Mouse (Mus musculus): ENCODE measurements around the gene Vil1. TPM values are rescaled to one million over a fixed set of nuclear protein-coding genes. Genes with fewer than 3 reads are reported as not detected.
A peak's percentile ranks its signal among the peaks of the same experiment; 100 is the strongest.

Vil1 gene
- polyA plus RNA-seq, 1 experiment from 2014 or later, result 5.9 TPM

DNA sequence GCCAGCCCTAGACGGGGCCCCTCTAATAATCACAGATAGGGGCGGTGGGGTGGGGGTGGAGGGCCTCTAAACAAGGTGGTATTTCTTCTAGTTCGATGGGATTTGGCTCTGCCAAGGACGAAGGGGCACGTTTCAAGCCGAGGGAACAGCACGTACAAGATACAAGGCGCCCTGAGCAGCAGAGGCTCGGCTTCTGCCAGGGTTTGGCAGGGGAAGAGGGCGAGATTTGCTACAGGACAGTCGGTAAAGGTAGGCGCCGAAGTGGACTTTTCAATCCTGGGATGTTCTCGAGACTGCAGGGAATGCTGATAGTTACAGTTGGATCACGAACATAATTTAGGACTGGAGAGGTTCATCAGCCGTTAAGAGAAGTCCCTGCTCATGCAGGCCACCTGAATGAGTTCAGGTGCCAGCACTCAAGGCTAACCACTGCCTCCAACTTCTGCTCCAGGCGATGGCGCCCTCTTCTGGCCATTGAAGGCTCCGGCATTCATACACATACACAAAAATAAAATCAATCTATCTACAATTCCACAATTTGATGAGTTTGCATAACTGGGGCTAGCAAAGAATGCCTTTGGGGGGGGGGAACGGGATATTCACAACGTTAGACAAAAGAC, 18.8 kb upstream of the Vil1 start:
- peak overlapping the region; percentile 26 for H3K9ac ChIP-seq (replicated peaks; ENCODE audit: low read depth, low read length)
- H3K27ac ChIP-seq (ENCODE audit: low read length), result peak overlapping the region; percentile 99
- ATAC-seq (ENCODE audit: insufficient number of reproducible peaks, insufficient read depth, low FRiP score, low read depth), result no peak
- H3K4me3 ChIP-seq (ENCODE audit: low read depth, low read length), result peak overlapping the region; percentile 95
- no peaks in the 10 kb centered on the region for H3K27me3 ChIP-seq (ENCODE audit: control insufficient read depth, insufficient read depth, low read length)
- H3K9me3 ChIP-seq (ENCODE audit: control insufficient read depth, low read depth, low read length), result no peaks in the 10 kb centered on the region
- H3K36me3 ChIP-seq (ENCODE audit: control insufficient read depth, insufficient read depth, low read length), result peaks cover 20% of the 10 kb centered on the region
- peak overlapping the region; percentile 42 for H3K4me2 ChIP-seq (replicated peaks; ENCODE audit: low read depth, low read length)
- H3K4me1 ChIP-seq (ENCODE audit: control insufficient read depth, insufficient read depth, low read length), result peaks cover 33% of the 10 kb centered on the region; the same call in 1 of the 2 replicates
- WGBS, result 9% methylated on average over 21 of the region's 21 CpGs

DNA sequence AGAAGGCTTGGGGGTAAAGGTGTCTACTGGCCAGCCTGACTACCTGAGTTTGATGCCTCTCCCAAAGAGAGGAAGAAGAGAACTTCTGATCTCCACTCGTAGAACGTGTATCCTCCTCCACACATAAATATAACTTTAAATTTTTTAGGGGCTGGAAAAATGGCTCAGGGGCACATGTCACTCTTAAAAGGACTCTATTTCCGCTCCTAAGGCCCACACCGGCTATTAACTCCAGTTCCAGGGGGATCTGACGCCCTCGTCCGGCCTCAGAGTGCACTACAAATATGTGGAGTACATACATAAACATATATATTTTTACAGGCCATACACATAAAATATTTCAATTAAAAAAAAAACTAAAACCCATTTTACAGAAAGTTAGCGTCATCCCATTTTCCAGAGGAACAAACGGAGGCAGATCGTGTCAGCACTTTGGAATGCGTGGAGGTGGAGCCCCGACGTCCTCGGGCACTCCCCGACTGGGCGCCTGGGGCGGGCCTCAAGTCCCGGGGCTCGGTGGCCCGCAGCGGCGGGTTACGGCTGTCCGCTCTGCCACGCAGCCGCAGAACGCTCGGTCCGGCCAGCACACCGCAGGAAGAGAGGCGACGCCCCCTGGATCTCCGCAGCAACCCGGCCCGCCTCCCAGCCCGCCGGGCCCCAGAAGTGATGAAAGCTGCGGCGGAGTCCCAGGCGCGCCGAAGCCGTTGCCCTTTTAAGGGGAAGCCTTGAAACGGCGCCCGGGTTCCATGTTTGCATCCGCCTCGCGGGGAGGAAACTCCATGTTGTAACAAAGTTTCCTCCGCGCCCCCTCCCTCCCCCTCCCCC, 18.0 kb upstream of the Vil1 start, which contains the start of gene Ctdsp1:
Ctdsp1 (plus strand) TSS at position 586 of the 825 bp plus-strand sequence.
- Histone ChIP-seq H3K27ac (ENCODE audit: low read length) (peak within 1 kb of the TSS; percentile 99), H3K4me3 (ENCODE audit: low read depth, low read length) (peak within 1 kb of the TSS; percentile 95), H3K4me1 (ENCODE audit: control insufficient read depth, insufficient read depth, low read length) (peaks cover 33% of the 10 kb centered on the region; the same call in 1 of the 2 replicates), H3K9ac (replicated peaks; ENCODE audit: low read depth, low read length) (peak within 1 kb of the TSS; percentile 99), H3K9me3 (ENCODE audit: control insufficient read depth, low read depth, low read length) (no peaks in the 10 kb centered on the region), H3K36me3 (ENCODE audit: control insufficient read depth, insufficient read depth, low read length) (peaks cover 21% of the 10 kb centered on the region), H3K27me3 (ENCODE audit: control insufficient read depth, insufficient read depth, low read length) (no peaks in the 10 kb centered on the region), H3K4me2 (replicated peaks; ENCODE audit: low read depth, low read length) (peak within 1 kb of the TSS; percentile 92)
- peak; percentile 78 for ATAC-seq (ENCODE audit: insufficient number of reproducible peaks, insufficient read depth, low FRiP score, low read depth)
- 3% methylated on average over 49 of the region's 51 CpGs for WGBS

- Histone ChIP-seq H3K36me3 (ENCODE audit: control insufficient read depth, insufficient read depth, low read length) (peaks cover 21% of the 10 kb centered on the region), H3K4me3 (ENCODE audit: low read depth, low read length) (peak overlapping the region; percentile 95), H3K4me2 (replicated peaks; ENCODE audit: low read depth, low read length) (peak overlapping the region; percentile 92), H3K27me3 (ENCODE audit: control insufficient read depth, insufficient read depth, low read length) (no peaks in the 10 kb centered on the region), H3K9me3 (ENCODE audit: control insufficient read depth, low read depth, low read length) (no peaks in the 10 kb centered on the region), H3K9ac (replicated peaks; ENCODE audit: low read depth, low read length) (peak overlapping the region; percentile 99), H3K4me1 (ENCODE audit: control insufficient read depth, insufficient read depth, low read length) (peaks cover 33% of the 10 kb centered on the region; the same call in 1 of the 2 replicates), H3K27ac (ENCODE audit: low read length) (peak overlapping the region; percentile 99)
- ATAC-seq (ENCODE audit: insufficient number of reproducible peaks, insufficient read depth, low FRiP score, low read depth), result peak; percentile 19; the same call in 1 of the 2 replicates
- under 1% methylated on average over 53 of the region's 63 CpGs for WGBS
These were observed 17.2 kb upstream of the Vil1 start for GRCm38 (mm10) chr1:74391844-74392441.

DNA sequence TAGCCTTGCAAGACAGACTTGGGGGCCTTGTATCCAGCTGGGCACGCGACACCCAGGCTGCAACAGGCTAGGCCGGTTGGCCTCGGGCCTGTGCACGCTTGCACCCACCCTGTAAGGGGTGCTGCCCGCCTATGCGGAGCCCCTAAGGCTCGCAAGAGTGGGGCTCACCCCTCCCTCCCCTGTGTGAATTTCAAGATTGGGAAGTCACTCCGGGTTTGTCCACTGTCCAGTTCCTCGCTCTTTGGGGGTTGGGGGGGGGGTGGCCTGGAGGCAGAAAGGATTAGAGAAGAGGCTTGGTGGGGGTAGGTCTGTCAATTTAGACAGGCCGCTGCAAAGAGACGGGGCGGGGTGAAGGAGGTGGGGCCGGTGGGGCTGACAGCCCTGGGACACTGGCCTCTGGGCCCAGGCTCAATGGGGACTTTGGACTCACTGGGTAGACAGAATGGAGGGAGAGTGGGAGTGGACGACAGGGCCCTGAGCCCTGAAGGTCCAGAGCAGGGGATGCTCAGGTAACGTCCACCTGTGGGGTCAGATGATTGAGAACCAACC, 16.7 kb upstream of the Vil1 start:
- H3K9ac ChIP-seq (replicated peaks; ENCODE audit: low read depth, low read length), result peak overlapping the region; percentile 99
- peaks cover 21% of the 10 kb centered on the region for H3K36me3 ChIP-seq (ENCODE audit: control insufficient read depth, insufficient read depth, low read length)
- peak overlapping the region; percentile 99 for H3K27ac ChIP-seq (ENCODE audit: low read length)
- peak; percentile 2; the same call in 1 of the 2 replicates for ATAC-seq (ENCODE audit: insufficient number of reproducible peaks, insufficient read depth, low FRiP score, low read depth)
- peak overlapping the region; percentile 92 for H3K4me2 ChIP-seq (replicated peaks; ENCODE audit: low read depth, low read length)
- peak overlapping the region; percentile 95 for H3K4me3 ChIP-seq (ENCODE audit: low read depth, low read length)
- no peaks in the 10 kb centered on the region for H3K27me3 ChIP-seq (ENCODE audit: control insufficient read depth, insufficient read depth, low read length)
- H3K4me1 ChIP-seq (ENCODE audit: control insufficient read depth, insufficient read depth, low read length), result peaks cover 29% of the 10 kb centered on the region; the same call in 1 of the 2 replicates
- 2% methylated on average over 16 of the region's 16 CpGs for WGBS
- no peaks in the 10 kb centered on the region for H3K9me3 ChIP-seq (ENCODE audit: control insufficient read depth, low read depth, low read length)

DNA sequence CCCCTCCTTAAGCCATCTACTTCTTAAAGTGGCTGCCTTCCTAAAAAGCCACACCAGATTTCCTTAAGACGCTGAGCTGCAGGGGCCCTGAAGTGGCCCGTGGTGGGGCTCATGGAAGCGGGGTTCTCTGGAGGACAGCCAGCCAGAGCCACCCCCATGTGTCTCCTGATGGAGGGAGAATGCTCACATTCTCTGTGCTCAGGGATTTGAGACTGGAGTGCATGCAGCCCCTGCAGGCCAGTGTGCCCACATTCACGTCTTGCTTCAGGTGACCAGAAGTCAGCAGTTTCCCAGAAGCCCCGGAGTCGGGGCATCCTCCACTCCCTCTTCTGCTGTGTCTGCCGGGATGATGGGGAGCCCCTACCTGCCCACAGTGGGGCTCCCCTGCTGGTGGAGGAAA, 16.2 kb upstream of the Vil1 start:
- peaks cover 24% of the 10 kb centered on the region; the same call in 1 of the 2 replicates for H3K4me1 ChIP-seq (ENCODE audit: control insufficient read depth, insufficient read depth, low read length)
- peak overlapping the region; percentile 99 for H3K9ac ChIP-seq (replicated peaks; ENCODE audit: low read depth, low read length)
- no peaks in the 10 kb centered on the region for H3K9me3 ChIP-seq (ENCODE audit: control insufficient read depth, low read depth, low read length)
- H3K27ac ChIP-seq (ENCODE audit: low read length), result peak overlapping the region; percentile 99; the same call in 1 of the 2 replicates
- 38% methylated on average over 7 of the region's 7 CpGs for whole genome bisulfite sequencing
- peaks cover 21% of the 10 kb centered on the region for H3K36me3 ChIP-seq (ENCODE audit: control insufficient read depth, insufficient read depth, low read length)
- peak overlapping the region; percentile 95 for H3K4me3 ChIP-seq (ENCODE audit: low read depth, low read length)
- no peak for ATAC-seq (ENCODE audit: insufficient number of reproducible peaks, insufficient read depth, low FRiP score, low read depth)
- peak overlapping the region; percentile 92 for H3K4me2 ChIP-seq (replicated peaks; ENCODE audit: low read depth, low read length)
- H3K27me3 ChIP-seq (ENCODE audit: control insufficient read depth, insufficient read depth, low read length), result no peaks in the 10 kb centered on the region

DNA sequence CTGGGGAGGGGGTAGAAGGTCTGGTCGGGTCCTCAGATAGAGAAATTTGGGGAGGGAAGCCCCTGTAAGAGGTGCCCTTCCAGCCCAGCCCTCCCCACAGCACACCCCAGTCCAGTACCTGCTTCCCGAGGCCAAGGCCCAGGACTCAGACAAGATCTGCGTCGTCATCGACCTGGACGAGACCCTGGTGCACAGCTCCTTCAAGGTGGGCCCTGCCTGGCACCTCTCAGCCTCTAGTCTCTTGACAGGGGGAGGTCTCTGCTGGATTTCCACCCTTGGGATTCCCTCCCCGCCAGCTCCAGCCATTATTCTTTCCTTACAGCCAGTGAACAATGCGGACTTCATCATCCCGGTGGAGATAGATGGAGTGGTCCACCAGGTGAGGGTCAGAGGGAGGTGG, 15.5 kb upstream of the Vil1 start:
- H3K27me3 ChIP-seq (ENCODE audit: control insufficient read depth, insufficient read depth, low read length), result no peaks in the 10 kb centered on the region
- no peak overlapping the region for H3K27ac ChIP-seq (ENCODE audit: low read length)
- H3K9me3 ChIP-seq (ENCODE audit: control insufficient read depth, low read depth, low read length), result no peaks in the 10 kb centered on the region
- H3K4me2 ChIP-seq (replicated peaks; ENCODE audit: low read depth, low read length), result no peak overlapping the region
- H3K4me1 ChIP-seq (ENCODE audit: control insufficient read depth, insufficient read depth, low read length), result peaks cover 23% of the 10 kb centered on the region; the same call in 1 of the 2 replicates
- no peak overlapping the region for H3K4me3 ChIP-seq (ENCODE audit: low read depth, low read length)
- WGBS, result 78% methylated on average over 9 of the region's 9 CpGs
- peaks cover 21% of the 10 kb centered on the region for H3K36me3 ChIP-seq (ENCODE audit: control insufficient read depth, insufficient read depth, low read length)
- H3K9ac ChIP-seq (replicated peaks; ENCODE audit: low read depth, low read length), result no peak overlapping the region
- ATAC-seq (ENCODE audit: insufficient number of reproducible peaks, insufficient read depth, low FRiP score, low read depth), result no peak

DNA sequence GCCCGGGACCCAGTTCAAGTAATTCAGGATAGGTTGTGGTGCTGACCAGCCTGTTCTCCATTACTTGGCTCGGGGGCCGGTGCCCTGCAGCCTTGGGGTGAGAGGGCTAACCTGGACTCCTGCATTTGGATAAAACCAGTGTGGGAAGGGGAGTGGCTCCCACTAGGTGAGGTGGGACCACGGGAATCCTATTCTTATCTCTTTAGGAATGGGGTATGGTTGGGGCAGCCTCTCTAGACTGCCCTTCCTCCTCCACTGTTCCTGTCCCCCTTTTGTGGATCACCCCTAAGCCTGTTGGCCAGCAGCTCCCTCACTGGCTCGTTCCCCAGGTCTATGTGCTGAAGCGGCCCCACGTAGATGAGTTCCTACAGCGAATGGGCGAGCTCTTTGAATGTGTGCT, 14.9 kb upstream of the Vil1 start:
- H3K4me3 ChIP-seq (ENCODE audit: low read depth, low read length), result no peak overlapping the region
- no peaks in the 10 kb centered on the region for H3K27me3 ChIP-seq (ENCODE audit: control insufficient read depth, insufficient read depth, low read length)
- H3K9ac ChIP-seq (replicated peaks; ENCODE audit: low read depth, low read length), result no peak overlapping the region
- no peak for ATAC-seq (ENCODE audit: insufficient number of reproducible peaks, insufficient read depth, low FRiP score, low read depth)
- WGBS, result 91% methylated on average over 9 of the region's 9 CpGs
- no peaks in the 10 kb centered on the region for H3K9me3 ChIP-seq (ENCODE audit: control insufficient read depth, low read depth, low read length)
- H3K36me3 ChIP-seq (ENCODE audit: control insufficient read depth, insufficient read depth, low read length), result peaks cover 21% of the 10 kb centered on the region
- H3K4me2 ChIP-seq (replicated peaks; ENCODE audit: low read depth, low read length), result no peak overlapping the region
- no peak overlapping the region for H3K27ac ChIP-seq (ENCODE audit: low read length)
- peaks cover 23% of the 10 kb centered on the region; the same call in 1 of the 2 replicates for H3K4me1 ChIP-seq (ENCODE audit: control insufficient read depth, insufficient read depth, low read length)

GRCm38 (mm10) chr1:74394858-74395257, 14.3 kb upstream of the Vil1 start:
- H3K9me3 ChIP-seq (ENCODE audit: control insufficient read depth, low read depth, low read length), result no peaks in the 10 kb centered on the region
- no peak overlapping the region for H3K4me3 ChIP-seq (ENCODE audit: low read depth, low read length)
- no peak overlapping the region for H3K27ac ChIP-seq (ENCODE audit: low read length)
- H3K4me1 ChIP-seq (ENCODE audit: control insufficient read depth, insufficient read depth, low read length), result peaks cover 23% of the 10 kb centered on the region; the same call in 1 of the 2 replicates
- H3K27me3 ChIP-seq (ENCODE audit: control insufficient read depth, insufficient read depth, low read length), result no peaks in the 10 kb centered on the region
- ATAC-seq (ENCODE audit: insufficient number of reproducible peaks, insufficient read depth, low FRiP score, low read depth), result no peak
- H3K9ac ChIP-seq (replicated peaks; ENCODE audit: low read depth, low read length), result no peak overlapping the region
- peaks cover 21% of the 10 kb centered on the region for H3K36me3 ChIP-seq (ENCODE audit: control insufficient read depth, insufficient read depth, low read length)
- no peak overlapping the region for H3K4me2 ChIP-seq (replicated peaks; ENCODE audit: low read depth, low read length)
- WGBS, result 90% methylated on average over 15 of the region's 15 CpGs
